Mouse (Mus musculus): ENCODE measurements around the gene Ass1. TPM values are rescaled to one million over a fixed set of nuclear protein-coding genes. Genes with fewer than 3 reads are reported as not detected.
A peak's percentile ranks its signal among the peaks of the same experiment; 100 is the strongest.

Gene Ass1
- polyA plus RNA-seq, 1 experiment, result 43.7 TPM

- no peak overlapping the region for H3K4me3 ChIP-seq (replicated peaks; ENCODE audit: control insufficient read depth, low read depth, low read length)
- H3K27ac ChIP-seq (ENCODE audit: control insufficient read depth, insufficient read depth, low read depth, low read length, poor library complexity), result no peak overlapping the region
- peaks cover 4% of the 10 kb centered on the region; the same call in 1 of the 2 replicates for H3K4me1 ChIP-seq (ENCODE audit: control insufficient read depth, insufficient read depth, low read length)
- no peak for TF ChIP-seq CTCF (IDR thresholded peaks at IDR 0.05; ENCODE audit: control insufficient read depth, insufficient read depth, low read length)
- no peak for TF ChIP-seq POLR2A (IDR thresholded peaks at IDR 0.05; ENCODE audit: borderline replicate concordance, control insufficient read depth, low read depth, low read length)
- 33% methylated on average over 1 of the region's 1 CpGs for WGBS
These were observed 18.5 kb upstream of the Ass1 start for GRCm38 (mm10) chr2:31451530-31451929.

DNA sequence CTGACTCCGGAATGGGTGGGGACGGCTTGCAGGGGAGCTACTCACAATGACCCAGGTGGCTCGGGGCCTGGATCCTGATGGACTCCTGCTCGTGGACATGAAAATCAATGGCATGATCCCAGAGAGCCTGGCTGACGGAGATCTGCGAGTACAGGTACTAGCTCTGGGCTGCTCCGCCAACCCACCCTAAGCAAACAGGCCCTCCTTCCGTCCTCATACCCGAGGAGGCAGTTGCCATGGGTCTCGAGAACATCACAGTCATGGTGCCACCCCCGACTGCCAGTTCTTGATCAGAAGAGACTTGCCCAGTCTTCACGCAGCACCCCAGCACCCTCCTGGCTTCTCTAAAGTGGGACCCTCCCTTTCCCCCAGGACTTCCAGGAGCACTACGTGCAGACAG, 17.0 kb upstream of the Ass1 start:
- H3K27ac ChIP-seq (ENCODE audit: control insufficient read depth, insufficient read depth, low read depth, low read length, poor library complexity), result peak overlapping the region; percentile 7; the same call in 1 of the 2 replicates
- no peak overlapping the region for H3K4me3 ChIP-seq (replicated peaks; ENCODE audit: control insufficient read depth, low read depth, low read length)
- TF ChIP-seq CTCF (IDR thresholded peaks at IDR 0.05; ENCODE audit: control insufficient read depth, insufficient read depth, low read length) (no peak), POLR2A (IDR thresholded peaks at IDR 0.05; ENCODE audit: borderline replicate concordance, control insufficient read depth, low read depth, low read length) (no peak)
- peaks cover 4% of the 10 kb centered on the region; the same call in 1 of the 2 replicates for H3K4me1 ChIP-seq (ENCODE audit: control insufficient read depth, insufficient read depth, low read length)
- 89% methylated on average over 13 of the region's 13 CpGs for WGBS

DNA sequence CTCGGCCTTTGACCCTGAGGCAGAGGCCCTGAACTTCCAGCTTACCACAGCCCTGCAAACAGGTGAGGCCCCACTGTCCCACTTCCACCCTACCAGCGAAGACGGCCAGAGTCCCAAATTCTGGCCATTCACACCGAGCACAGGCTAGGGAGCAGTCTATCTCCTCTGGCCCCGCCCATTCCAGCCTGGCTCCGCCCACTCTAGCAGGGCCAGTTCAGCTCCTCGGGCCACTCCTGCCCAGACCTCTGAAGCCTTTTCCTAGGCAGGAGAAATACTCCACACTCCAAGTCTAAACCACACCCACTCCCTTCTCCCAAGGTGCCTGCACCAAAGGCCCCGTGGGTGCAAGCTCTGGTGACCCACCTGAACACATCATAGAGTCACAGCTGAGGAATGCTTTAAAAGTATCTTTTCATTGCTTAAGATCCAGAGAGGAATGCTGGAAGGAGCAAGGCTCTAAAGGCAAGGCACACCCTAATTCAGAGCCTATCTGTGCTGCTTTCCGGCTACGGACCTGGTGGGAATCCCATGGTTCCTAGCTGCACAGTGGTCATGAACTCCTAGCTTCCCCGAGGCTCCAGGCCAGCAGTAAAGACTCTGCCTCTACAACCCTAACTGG, 16.3 kb upstream of the Ass1 start:
- Histone ChIP-seq H3K4me3 (replicated peaks; ENCODE audit: control insufficient read depth, low read depth, low read length) (no peak overlapping the region), H3K4me1 (ENCODE audit: control insufficient read depth, insufficient read depth, low read length) (peaks cover 3% of the 10 kb centered on the region; the same call in 1 of the 2 replicates), H3K27ac (ENCODE audit: control insufficient read depth, insufficient read depth, low read depth, low read length, poor library complexity) (no peak overlapping the region; the same call in 1 of the 2 replicates)
- TF ChIP-seq POLR2A (IDR thresholded peaks at IDR 0.05; ENCODE audit: borderline replicate concordance, control insufficient read depth, low read depth, low read length) (no peak), CTCF (IDR thresholded peaks at IDR 0.05; ENCODE audit: control insufficient read depth, insufficient read depth, low read length) (no peak)
- WGBS, result 62% methylated on average over 11 of the region's 11 CpGs

GRCm38 (mm10) chr2:31454280-31454679, 15.7 kb upstream of the Ass1 start:
- no peak overlapping the region for H3K27ac ChIP-seq (ENCODE audit: control insufficient read depth, insufficient read depth, low read depth, low read length, poor library complexity)
- TF ChIP-seq CTCF (IDR thresholded peaks at IDR 0.05; ENCODE audit: control insufficient read depth, insufficient read depth, low read length) (no peak), POLR2A (IDR thresholded peaks at IDR 0.05; ENCODE audit: borderline replicate concordance, control insufficient read depth, low read depth, low read length) (no peak)
- peaks cover 4% of the 10 kb centered on the region for H3K4me1 ChIP-seq (ENCODE audit: control insufficient read depth, insufficient read depth, low read length)
- no peak overlapping the region for H3K4me3 ChIP-seq (replicated peaks; ENCODE audit: control insufficient read depth, low read depth, low read length)
- WGBS, result 27% methylated on average over 8 of the region's 8 CpGs

- H3K27ac ChIP-seq (ENCODE audit: control insufficient read depth, insufficient read depth, low read depth, low read length, poor library complexity), result no peak overlapping the region
- 69% methylated on average over 7 of the region's 7 CpGs for WGBS
- peak overlapping the region; percentile 33 for H3K4me3 ChIP-seq (replicated peaks; ENCODE audit: control insufficient read depth, low read depth, low read length)
- H3K4me1 ChIP-seq (ENCODE audit: control insufficient read depth, insufficient read depth, low read length), result peaks cover 1% of the 10 kb centered on the region; the same call in 1 of the 2 replicates
- no peak for TF ChIP-seq CTCF (IDR thresholded peaks at IDR 0.05; ENCODE audit: control insufficient read depth, insufficient read depth, low read length)
- TF ChIP-seq POLR2A (IDR thresholded peaks at IDR 0.05; ENCODE audit: borderline replicate concordance, control insufficient read depth, low read depth, low read length), result no peak
These were observed 14.6 kb upstream of the Ass1 start for GRCm38 (mm10) chr2:31455418-31455817.

DNA sequence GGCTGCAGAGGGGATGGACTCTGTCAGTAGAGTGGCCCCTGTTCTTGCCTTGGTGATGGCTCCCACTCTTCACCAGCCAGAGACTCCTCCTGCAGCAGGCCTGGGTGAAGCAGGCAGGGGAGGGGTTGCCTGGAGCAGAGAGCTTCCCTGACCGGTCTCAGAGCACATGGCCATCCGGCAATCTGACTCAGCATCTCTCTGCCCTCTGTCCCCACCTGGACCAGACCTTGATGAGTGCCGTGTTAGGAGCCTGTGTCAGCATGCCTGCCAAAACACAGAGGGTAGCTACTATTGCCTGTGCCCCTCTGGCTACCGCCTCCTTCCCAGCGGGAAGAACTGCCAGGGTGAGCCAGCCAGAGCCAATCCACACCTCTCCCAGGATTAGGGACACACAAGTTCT, 11.5 kb upstream of the Ass1 start:
- no peak for TF ChIP-seq POLR2A (IDR thresholded peaks at IDR 0.05; ENCODE audit: borderline replicate concordance, control insufficient read depth, low read depth, low read length)
- no peak for TF ChIP-seq CTCF (IDR thresholded peaks at IDR 0.05; ENCODE audit: control insufficient read depth, insufficient read depth, low read length)
- 70% methylated on average over 5 of the region's 5 CpGs for WGBS
- no peak overlapping the region for H3K4me3 ChIP-seq (replicated peaks; ENCODE audit: control insufficient read depth, low read depth, low read length)
- H3K4me1 ChIP-seq (ENCODE audit: control insufficient read depth, insufficient read depth, low read length), result peaks cover 1% of the 10 kb centered on the region; the same call in 1 of the 2 replicates
- no peak overlapping the region for H3K27ac ChIP-seq (ENCODE audit: control insufficient read depth, insufficient read depth, low read depth, low read length, poor library complexity)

- Histone ChIP-seq H3K4me1 (ENCODE audit: control insufficient read depth, insufficient read depth, low read length) (peaks cover 1% of the 10 kb centered on the region), H3K27ac (ENCODE audit: control insufficient read depth, insufficient read depth, low read depth, low read length, poor library complexity) (no peak overlapping the region), H3K4me3 (replicated peaks; ENCODE audit: control insufficient read depth, low read depth, low read length) (no peak overlapping the region)
- 21% methylated on average over 16 of the region's 16 CpGs for WGBS
- no peak for TF ChIP-seq CTCF (IDR thresholded peaks at IDR 0.05; ENCODE audit: control insufficient read depth, insufficient read depth, low read length)
These were observed 10.7 kb upstream of the Ass1 start for GRCm38 (mm10) chr2:31458989-31459936.

DNA sequence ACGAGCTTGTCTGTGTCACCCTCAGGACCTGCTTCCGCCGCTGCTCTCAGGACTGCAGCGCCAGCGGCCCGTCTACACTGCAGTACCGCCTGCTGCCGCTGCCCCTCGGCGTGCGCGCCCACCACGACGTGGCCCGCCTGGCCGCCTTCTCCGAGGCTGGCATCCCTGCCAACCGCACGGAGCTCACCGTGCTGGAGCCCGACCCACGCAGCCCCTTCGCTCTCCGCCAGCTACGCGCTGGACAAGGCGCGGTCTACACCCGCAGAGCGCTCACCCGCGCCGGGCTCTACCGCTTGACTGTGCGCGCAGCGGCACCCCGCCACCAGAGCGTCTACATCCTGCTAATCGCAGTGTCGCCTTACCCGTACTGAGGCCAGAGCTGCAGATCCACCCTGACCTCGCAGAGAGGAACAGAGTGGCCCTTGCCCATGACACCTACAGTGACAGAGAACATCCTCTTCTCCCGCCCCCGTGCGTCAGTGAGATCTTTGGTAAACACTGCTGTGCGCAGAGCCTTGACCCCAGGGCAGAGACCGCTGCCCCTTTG, 9.9 kb upstream of the Ass1 start:
- no peak overlapping the region for H3K4me3 ChIP-seq (replicated peaks; ENCODE audit: control insufficient read depth, low read depth, low read length)
- WGBS, result 4% methylated on average over 48 of the region's 48 CpGs
- peak overlapping the region; percentile 12; the same call in 1 of the 2 replicates for H3K27ac ChIP-seq (ENCODE audit: control insufficient read depth, insufficient read depth, low read depth, low read length, poor library complexity)

More for the DNA sequence above, 9.9 kb upstream of the Ass1 start:
- TF ChIP-seq POLR2A (IDR thresholded peaks at IDR 0.05; ENCODE audit: borderline replicate concordance, control insufficient read depth, low read depth, low read length) (no peak; the same call in 1 of the 2 replicates), CTCF (IDR thresholded peaks at IDR 0.05; ENCODE audit: control insufficient read depth, insufficient read depth, low read length) (peak; percentile 31; the same call in 1 of the 2 replicates)
- H3K4me1 ChIP-seq (ENCODE audit: control insufficient read depth, insufficient read depth, low read length), result peaks cover 1% of the 10 kb centered on the region

All from bone marrow, adult 2 months (tissue).